Mouse (Mus musculus): ENCODE results near the gene Zfp664. TPM values are rescaled to one million over a fixed set of nuclear protein-coding genes. Genes with fewer than 3 reads are reported as not detected.

Gene Zfp664
- polyA plus RNA-seq, 1 experiment from 2014 or later: 59.2 TPM

DNA sequence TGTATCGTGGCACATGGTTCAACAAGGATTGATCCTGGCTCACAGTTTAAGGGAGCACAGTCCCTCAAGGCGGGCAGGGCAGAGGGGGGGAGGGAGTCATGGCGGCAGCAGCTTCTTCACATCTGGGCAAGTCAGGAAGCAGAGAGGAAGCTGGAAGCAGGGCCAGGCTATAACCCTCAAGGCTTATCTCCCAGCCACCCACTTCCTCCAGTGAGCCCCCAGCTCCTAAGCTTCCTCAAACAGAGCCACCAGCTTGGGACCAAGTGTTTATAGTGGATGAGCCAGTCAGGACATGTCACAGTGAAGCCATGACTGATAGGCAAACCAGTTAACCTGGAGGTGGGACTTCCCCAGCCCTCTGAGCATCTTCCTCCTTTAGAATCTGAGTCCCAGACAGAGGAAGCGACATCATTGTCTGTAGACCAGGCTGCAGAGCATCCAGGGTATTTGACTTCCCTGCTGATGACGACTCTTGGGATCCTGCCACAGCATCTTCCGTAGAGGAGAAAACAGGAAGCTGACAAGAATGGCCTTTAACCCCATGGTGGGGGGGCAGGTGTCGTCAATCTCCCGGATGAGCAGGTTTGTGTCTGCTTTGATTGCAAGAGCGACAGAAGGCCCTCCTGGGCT is 67.0 kb downstream of the Zfp664 start:
- H3K27me3 ChIP-seq (replicated peaks): peaks cover 16% of the 10 kb centered on the region
- no peaks in the 10 kb centered on the region for H3K4me1 ChIP-seq
- WGBS: 66% methylated on average over 9 of the region's 9 CpGs
- no peak overlapping the region for H3K27ac ChIP-seq (replicated peaks)
- no peak overlapping the region for H3K9ac ChIP-seq
- no peaks in the 10 kb centered on the region for H3K36me3 ChIP-seq
- ATAC-seq (ENCODE audit: extremely low read depth, insufficient number of reproducible peaks, low FRiP score, low TSS enrichment): no peak
- H3K4me3 ChIP-seq: no peak overlapping the region
- H3K4me2 ChIP-seq: no peak overlapping the region
- peaks cover 7% of the 10 kb centered on the region; the same call in 1 of the 2 replicates for H3K9me3 ChIP-seq

DNA sequence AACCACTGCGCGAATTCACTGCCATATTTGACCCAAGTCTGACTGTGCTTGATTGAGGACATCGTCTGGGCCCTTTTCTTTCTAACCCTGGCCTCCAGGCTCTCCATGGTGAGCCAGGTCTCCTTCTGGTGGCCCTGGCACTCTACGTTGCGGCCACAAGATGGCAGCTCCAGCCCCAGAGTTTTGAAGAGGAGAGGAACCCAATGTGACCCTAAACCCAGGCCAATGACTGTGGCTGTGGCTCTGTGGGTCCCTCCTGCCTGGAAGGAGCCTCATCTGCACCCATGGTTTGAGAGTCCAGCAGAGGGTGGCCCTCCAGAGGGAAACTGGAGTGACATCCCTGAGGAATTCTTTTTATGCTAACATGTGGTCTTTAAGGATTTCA is 67.6 kb downstream of the Zfp664 start:
- Histone ChIP-seq H3K27ac (replicated peaks) (no peak overlapping the region), H3K27me3 (replicated peaks) (peaks cover 11% of the 10 kb centered on the region), H3K9ac (no peak overlapping the region), H3K4me2 (no peak overlapping the region), H3K36me3 (no peaks in the 10 kb centered on the region), H3K4me1 (no peaks in the 10 kb centered on the region), H3K9me3 (peaks cover 7% of the 10 kb centered on the region; the same call in 1 of the 2 replicates), H3K4me3 (no peak overlapping the region)
- 39% methylated on average over 5 of the region's 5 CpGs for WGBS
- no peak for ATAC-seq (ENCODE audit: extremely low read depth, insufficient number of reproducible peaks, low FRiP score, low TSS enrichment)

DNA sequence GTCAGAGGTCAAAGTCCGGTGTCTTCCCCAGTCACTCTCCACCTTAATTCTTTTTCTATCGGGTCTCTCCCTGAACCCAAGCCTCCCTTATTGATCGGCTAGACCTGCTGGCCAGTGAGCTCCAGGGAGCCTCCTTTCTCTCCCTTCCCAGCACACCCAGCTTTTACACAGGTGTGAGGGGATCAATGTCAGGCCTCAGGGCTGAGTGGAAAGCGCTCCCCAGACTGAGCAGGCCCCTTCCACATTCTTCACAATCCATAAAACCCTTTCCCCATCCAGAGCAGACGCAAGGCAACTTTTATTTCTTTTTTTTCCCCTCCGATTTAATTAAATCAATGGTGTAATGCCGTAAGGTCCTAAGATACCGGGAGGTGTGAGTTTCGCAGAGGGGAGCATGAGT is 68.1 kb downstream of the Zfp664 start:
- Histone ChIP-seq H3K9me3 (peaks cover 7% of the 10 kb centered on the region; the same call in 1 of the 2 replicates), H3K27ac (replicated peaks) (no peak overlapping the region), H3K27me3 (replicated peaks) (0 out of 2 replicates have a peak, but pooled peaks cover 6% of the 10 kb centered on the region), H3K36me3 (no peaks in the 10 kb centered on the region), H3K9ac (no peak overlapping the region), H3K4me3 (no peak overlapping the region), H3K4me1 (no peaks in the 10 kb centered on the region), H3K4me2 (no peak overlapping the region)
- no peak for ATAC-seq (ENCODE audit: extremely low read depth, insufficient number of reproducible peaks, low FRiP score, low TSS enrichment)
- WGBS: 71% methylated on average over 9 of the region's 9 CpGs

DNA sequence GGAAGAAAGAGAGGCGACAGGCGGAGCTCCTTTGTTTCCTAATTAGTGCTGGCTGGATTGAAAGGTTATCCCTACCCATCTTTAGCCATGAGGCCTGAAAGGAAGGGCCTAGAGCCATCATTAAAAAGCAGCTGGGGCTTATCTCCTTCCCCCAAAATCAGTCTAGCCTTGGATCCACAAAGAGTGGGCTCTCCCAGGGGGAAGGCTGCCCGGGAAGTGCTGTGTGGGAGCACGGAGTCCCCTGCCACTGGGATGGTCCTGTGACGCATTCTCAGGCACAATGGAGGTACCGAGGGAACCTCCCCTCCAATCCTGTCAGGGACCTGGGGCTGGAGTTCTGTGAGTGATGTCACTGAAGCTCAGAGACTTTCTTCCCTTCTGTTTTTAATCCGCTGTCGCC is 68.6 kb downstream of the Zfp664 start:
- Histone ChIP-seq H3K9ac (no peak overlapping the region), H3K27me3 (replicated peaks) (0 out of 2 replicates have a peak, but pooled peaks cover 4% of the 10 kb centered on the region), H3K4me2 (no peak overlapping the region), H3K36me3 (no peaks in the 10 kb centered on the region), H3K4me1 (no peaks in the 10 kb centered on the region), H3K27ac (replicated peaks) (no peak overlapping the region), H3K4me3 (no peak overlapping the region), H3K9me3 (peaks cover 7% of the 10 kb centered on the region; the same call in 1 of the 2 replicates)
- WGBS: 41% methylated on average over 8 of the region's 8 CpGs
- no peak for ATAC-seq (ENCODE audit: extremely low read depth, insufficient number of reproducible peaks, low FRiP score, low TSS enrichment)

DNA sequence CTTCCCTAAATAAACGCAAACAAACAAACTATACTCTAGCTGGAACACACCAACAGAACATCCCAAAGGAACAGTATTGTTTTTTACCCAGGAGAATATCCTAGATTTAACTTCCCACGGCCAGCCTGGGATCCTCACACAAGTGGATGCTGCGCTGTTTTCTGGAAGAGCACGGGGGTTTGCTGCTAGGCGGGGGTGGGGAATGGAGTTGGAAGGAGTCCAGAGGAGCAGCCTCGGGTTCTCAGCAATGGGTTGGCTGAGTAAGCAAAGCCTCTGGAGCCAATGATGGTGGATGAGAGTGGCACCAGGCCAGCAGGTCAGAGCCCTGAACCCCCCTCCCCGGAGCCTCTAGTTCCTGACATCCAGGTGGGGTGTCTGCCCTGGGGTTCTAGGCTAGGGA is 72.1 kb downstream of the Zfp664 start:
- Histone ChIP-seq H3K4me1 (no peaks in the 10 kb centered on the region), H3K4me2 (no peak overlapping the region), H3K4me3 (no peak overlapping the region), H3K27me3 (replicated peaks) (no peaks in the 10 kb centered on the region), H3K9me3 (peaks cover under 1% of the 10 kb centered on the region; the same call in 1 of the 2 replicates), H3K36me3 (no peaks in the 10 kb centered on the region), H3K9ac (no peak overlapping the region), H3K27ac (replicated peaks) (no peak overlapping the region)
- 61% methylated on average over 7 of the region's 7 CpGs for WGBS
- ATAC-seq (ENCODE audit: extremely low read depth, insufficient number of reproducible peaks, low FRiP score, low TSS enrichment): no peak

DNA sequence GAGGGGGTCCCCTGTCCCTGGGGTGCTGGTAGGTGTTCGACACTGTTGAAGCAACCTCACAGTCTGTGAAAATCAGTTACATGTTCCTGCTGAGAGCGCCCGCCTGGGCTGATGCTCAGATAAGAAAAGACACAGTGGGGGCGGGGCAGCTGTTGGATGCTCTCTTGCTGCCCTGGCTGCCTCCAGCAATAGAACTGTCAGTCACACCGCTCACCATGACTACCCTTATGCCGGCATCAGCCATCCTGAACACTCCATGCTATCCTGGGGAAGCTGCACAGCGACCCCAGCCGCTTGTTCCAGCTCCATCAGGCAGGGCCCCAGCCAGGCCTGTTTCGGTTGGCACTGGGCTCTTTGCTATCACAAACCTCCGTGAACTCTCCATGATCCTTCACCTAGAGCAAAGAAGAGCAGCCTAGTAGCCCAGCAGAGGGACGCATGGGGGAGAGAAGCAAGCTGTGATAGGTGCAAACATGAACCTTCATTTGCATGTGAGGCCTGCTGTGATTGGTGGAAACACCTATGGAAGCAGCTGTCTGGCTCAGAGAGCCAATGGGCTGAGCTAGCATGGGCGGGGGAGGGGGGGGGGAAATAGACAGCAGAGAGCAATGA is 80.8 kb downstream of the Zfp664 start:
- Histone ChIP-seq H3K9ac (no peak overlapping the region), H3K36me3 (no peaks in the 10 kb centered on the region), H3K4me1 (peaks cover 12% of the 10 kb centered on the region), H3K4me3 (no peak overlapping the region), H3K27me3 (replicated peaks) (no peaks in the 10 kb centered on the region), H3K27ac (replicated peaks) (no peak overlapping the region), H3K9me3 (0 out of 2 replicates have a peak, but pooled peaks cover 13% of the 10 kb centered on the region), H3K4me2 (no peak overlapping the region)
- 69% methylated on average over 12 of the region's 12 CpGs for WGBS
- no peak for ATAC-seq (ENCODE audit: extremely low read depth, insufficient number of reproducible peaks, low FRiP score, low TSS enrichment)

DNA sequence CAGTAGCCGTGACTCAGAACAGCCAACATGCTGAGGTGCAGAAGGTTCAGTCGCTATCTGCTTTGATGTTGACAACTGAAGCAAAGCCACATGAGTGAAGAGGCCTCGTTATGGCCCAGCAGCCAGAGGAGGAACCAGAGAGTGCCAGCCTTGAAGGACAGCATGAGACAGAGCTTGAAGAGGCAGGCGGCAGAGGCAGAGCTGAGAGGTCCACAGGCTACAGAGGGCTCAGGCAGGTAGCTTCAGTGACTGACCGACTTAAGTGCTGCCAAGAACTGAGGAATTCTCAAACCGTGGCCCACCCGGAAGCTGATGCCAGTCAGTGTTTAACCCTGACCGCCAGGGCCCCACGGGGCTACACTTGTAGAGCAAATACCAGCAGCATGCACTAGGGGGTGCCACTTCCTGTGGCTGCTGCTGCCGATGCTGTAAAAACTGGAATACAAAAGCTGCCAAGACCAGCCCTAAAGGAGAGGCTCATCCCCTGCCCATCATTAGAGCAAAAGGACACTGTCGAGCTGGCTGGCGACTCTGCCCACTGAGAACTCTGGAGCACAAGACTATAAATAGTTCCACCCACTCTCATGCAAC is 81.4 kb downstream of the Zfp664 start:
- H3K4me2 ChIP-seq: no peak overlapping the region
- H3K4me1 ChIP-seq: peaks cover 12% of the 10 kb centered on the region
- H3K27ac ChIP-seq (replicated peaks): no peak overlapping the region
- 57% methylated on average over 12 of the region's 12 CpGs for WGBS
- no peak for ATAC-seq (ENCODE audit: extremely low read depth, insufficient number of reproducible peaks, low FRiP score, low TSS enrichment)
- H3K27me3 ChIP-seq (replicated peaks): no peaks in the 10 kb centered on the region
- H3K9ac ChIP-seq: no peak overlapping the region
- no peaks in the 10 kb centered on the region for H3K36me3 ChIP-seq
- no peak overlapping the region for H3K4me3 ChIP-seq
- H3K9me3 ChIP-seq: 0 out of 2 replicates have a peak, but pooled peaks cover 13% of the 10 kb centered on the region

DNA sequence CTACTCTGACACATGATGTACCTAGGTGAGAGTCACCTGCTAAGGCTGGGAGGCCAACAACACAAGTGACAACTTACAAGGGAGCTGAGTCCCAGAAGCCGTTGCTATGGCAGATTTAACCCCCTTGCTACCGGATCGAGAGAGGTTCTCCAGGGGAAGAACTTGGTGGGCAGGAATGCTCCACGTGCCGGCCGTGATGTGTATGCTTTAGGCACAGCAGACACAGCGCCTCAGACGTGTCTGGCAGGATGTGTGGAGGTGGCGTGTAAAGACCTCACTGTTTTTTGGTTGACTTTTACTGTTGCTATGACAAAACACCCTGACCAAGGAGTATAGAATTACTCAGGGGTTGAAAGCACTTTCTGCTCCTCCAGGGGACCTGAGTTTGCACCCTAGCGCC is 81.9 kb downstream of the Zfp664 start:
- Histone ChIP-seq H3K27ac (replicated peaks) (no peak overlapping the region), H3K4me2 (no peak overlapping the region), H3K4me3 (no peak overlapping the region), H3K36me3 (no peaks in the 10 kb centered on the region), H3K9ac (no peak overlapping the region), H3K4me1 (peaks cover 12% of the 10 kb centered on the region), H3K9me3 (0 out of 2 replicates have a peak, but pooled peaks cover 13% of the 10 kb centered on the region), H3K27me3 (replicated peaks) (no peaks in the 10 kb centered on the region)
- no peak for ATAC-seq (ENCODE audit: extremely low read depth, insufficient number of reproducible peaks, low FRiP score, low TSS enrichment)
- WGBS: 75% methylated on average over 10 of the region's 10 CpGs

DNA sequence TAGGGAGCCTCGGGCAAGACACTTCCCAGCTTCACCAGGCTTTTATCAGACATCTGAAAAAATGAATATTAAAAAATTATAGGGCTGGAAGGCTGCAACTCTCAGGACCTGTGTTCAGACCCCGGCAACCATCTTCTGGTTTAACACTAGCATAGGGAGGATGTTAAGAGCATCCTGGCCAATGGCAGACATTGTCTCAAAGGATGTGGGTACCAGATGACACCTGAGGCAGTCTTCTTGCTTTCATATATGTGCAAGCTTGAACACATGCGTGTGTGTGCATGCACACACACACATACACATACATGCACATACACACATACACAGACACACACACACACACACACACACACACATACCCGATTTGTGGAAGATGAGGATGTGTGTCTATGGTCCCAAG is 82.6 kb downstream of the Zfp664 start:
- no peak for ATAC-seq (ENCODE audit: extremely low read depth, insufficient number of reproducible peaks, low FRiP score, low TSS enrichment)
- peaks cover 12% of the 10 kb centered on the region for H3K4me1 ChIP-seq
- no peaks in the 10 kb centered on the region for H3K27me3 ChIP-seq (replicated peaks)
- H3K9ac ChIP-seq: no peak overlapping the region
- H3K36me3 ChIP-seq: no peaks in the 10 kb centered on the region
- WGBS: 72% methylated on average over 4 of the region's 4 CpGs
- H3K27ac ChIP-seq (replicated peaks): no peak overlapping the region
- no peak overlapping the region for H3K4me2 ChIP-seq
- H3K4me3 ChIP-seq: no peak overlapping the region
- H3K9me3 ChIP-seq: 0 out of 2 replicates have a peak, but pooled peaks cover 13% of the 10 kb centered on the region

DNA sequence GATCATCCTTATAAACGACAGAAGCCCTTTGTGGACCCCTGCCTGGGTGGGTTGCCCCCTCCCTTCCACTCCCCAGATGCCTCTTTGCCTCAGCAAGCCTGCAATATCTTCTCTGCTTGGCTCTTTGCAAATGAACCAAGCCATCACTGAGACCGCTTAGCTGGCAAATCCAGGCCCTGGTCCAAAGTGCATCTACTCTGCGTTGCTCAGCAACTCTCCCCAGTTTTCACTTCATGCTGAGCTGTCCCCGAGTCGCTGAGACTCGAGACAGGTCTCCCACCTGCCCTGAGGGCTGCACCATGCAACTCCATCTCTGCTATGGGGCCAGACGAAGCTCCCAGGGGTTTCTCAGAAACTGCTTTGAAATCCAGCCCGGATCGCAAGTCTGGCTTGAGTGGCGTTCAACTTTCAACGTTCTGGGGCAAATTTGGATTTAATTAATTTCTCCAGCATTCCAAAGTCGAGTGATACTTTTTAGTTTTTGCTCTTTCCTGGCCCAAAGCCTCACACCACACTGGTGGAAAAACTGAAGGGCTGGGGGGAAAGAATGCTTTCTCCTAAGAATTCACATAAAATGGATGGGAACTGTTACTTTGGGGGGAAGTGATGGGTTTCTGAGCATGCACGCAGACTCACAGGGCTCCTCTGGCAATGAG is 88.3 kb downstream of the Zfp664 start:
- ATAC-seq (ENCODE audit: extremely low read depth, insufficient number of reproducible peaks, low FRiP score, low TSS enrichment): no peak
- no peak overlapping the region for H3K27ac ChIP-seq (replicated peaks)

DNA sequence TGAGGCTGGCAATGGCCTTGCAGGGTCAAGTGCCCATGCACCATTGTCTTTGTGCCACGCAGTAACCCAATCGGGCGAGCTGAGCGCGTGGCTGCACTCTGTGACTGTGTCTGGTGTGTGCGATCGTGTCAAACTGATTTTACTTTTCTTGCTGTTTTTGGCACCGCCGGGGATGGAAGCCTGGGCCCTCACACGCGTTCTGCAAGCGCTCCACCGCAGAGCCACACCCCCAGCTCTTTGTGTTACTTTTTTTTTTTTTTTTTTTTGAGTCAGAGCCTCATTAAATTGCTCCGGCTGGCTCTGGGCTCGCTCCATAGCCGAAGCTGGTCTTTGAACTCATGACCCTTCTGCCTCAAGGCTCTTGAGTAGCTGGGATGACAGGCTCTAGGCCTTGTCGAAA is 88.8 kb downstream of the Zfp664 start:
- WGBS: 84% methylated on average over 17 of the region's 17 CpGs
- H3K36me3 ChIP-seq: no peaks in the 10 kb centered on the region
- no peak overlapping the region for H3K27ac ChIP-seq (replicated peaks)
- H3K9ac ChIP-seq: no peak overlapping the region
- H3K4me2 ChIP-seq: no peak overlapping the region
- H3K9me3 ChIP-seq: 0 out of 2 replicates have a peak, but pooled peaks cover 13% of the 10 kb centered on the region
- H3K4me3 ChIP-seq: no peak overlapping the region
- H3K27me3 ChIP-seq (replicated peaks): no peaks in the 10 kb centered on the region
- H3K4me1 ChIP-seq: peaks cover 3% of the 10 kb centered on the region; the same call in 1 of the 2 replicates
- no peak for ATAC-seq (ENCODE audit: extremely low read depth, insufficient number of reproducible peaks, low FRiP score, low TSS enrichment)

More for the DNA sequence above, 88.3 kb downstream of the Zfp664 start:
- 63% methylated on average over 13 of the region's 13 CpGs for WGBS
- no peak overlapping the region for H3K9ac ChIP-seq
- 0 out of 2 replicates have a peak, but pooled peaks cover 13% of the 10 kb centered on the region for H3K9me3 ChIP-seq
- no peaks in the 10 kb centered on the region for H3K27me3 ChIP-seq (replicated peaks)
- no peak overlapping the region for H3K4me3 ChIP-seq
- peaks cover 3% of the 10 kb centered on the region; the same call in 1 of the 2 replicates for H3K4me1 ChIP-seq
- H3K4me2 ChIP-seq: no peak overlapping the region
- no peaks in the 10 kb centered on the region for H3K36me3 ChIP-seq

All from heart, embryonic 13.5 days (tissue).